Mouse (Mus musculus) right cerebral cortex, adult 18-20 months (tissue): ENCODE measurements at regions not wholly inside any gene's neighbourhood (a gene's known extent, or its start where the extent isn't known, plus 50 kb on each side); places are given as distances from the start of the nearest gene placed in this dataset.
"Not testable (repeated sequence)": the region's sequence is repeated elsewhere in the genome, so short reads cannot be mapped to it uniquely, and the experiment has no call there.

ENCODE experiments used
- DNase-seq: peaks from one replicate; pipeline ENCODE4 v3.0.0; 2022; ENCODE audit warnings: mixed read lengths

DNA sequence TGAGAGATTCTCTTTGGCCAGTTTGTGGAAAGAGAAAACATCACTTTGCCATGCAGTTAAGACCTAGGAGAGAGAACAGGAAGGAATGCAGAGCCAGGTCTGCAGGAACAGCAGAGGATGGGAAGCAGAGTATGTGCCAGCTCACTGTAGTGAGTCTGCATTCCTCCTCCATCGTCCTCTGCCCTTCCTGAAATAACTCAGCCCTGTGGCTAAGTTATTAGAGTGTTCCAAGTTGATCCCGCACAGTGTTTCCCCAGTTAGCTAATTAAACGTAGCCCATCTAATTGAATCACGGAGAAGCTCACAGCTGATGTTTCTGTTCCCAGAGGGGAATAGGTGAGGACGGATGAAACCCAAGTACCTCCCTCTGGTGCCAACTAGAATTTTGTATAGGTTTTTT is 142.3 kb upstream of the Rack1 start:
- DNase-seq: peak; percentile 1

DNA sequence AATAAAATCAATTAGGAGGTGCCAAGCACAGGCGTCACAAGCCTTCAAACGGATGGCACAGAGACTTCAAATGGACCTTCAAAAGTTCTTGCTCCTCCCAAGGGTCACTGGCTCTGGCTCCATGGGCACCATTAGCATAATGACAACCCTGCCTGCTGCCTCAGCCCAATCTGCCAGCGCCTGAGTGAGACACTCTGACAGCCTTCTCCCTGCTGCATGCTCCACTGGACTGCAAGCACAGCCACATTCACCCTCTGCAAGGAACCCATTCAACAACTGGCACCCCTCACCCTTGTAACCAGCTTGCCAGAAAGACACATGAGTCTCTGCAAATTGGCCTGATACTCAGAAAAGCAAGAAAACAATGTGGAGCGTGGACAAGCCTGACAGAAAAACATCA is 138.5 kb upstream of the Rack1 start:
- no peak for DNase-seq

DNA sequence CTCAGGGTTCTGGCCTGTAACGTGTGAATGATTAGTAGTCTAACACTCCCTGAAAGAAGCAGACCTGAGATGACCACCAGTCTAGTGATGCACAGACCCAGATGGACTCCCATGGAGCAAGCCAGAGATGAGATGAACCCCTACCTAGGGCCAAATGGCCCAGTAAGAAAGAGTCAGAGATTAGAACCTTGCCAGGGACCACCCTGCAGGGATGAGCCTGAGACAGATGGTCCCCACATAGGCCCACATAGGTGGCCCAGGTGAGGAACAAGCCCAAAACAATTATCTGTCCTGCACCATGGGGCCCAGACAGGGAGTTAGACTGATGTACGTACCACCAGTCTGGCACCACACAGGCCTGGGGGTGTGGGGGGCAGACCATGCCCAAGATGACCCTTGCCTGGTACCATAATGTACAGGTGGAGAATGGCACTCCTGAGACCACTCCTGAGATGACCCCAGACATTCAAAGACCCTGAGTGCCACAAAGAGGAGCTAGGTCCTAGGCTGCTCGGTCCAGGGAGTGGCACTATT is 115.3 kb upstream of the Rack1 start:
- DNase-seq: no peak

DNA sequence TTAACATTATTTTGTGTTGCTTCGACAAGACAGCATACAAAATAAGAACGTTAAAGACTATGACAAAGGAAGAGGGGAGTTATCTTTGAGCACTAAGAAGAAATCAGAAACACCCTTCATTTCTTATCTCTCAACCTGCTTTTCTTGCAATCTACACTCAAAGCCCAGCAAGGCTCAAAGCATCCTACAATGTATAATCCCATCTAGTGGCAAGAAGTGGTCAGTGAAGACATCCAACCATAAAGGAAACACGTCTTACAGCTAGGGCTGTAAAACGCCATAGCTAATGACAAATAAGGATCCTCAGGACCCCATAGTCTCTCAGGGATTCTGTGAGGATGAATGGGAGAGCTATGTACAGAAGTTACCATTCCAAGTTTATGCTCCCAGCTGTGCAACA is 110.1 kb upstream of the Rack1 start:
- DNase-seq: no peak

DNA sequence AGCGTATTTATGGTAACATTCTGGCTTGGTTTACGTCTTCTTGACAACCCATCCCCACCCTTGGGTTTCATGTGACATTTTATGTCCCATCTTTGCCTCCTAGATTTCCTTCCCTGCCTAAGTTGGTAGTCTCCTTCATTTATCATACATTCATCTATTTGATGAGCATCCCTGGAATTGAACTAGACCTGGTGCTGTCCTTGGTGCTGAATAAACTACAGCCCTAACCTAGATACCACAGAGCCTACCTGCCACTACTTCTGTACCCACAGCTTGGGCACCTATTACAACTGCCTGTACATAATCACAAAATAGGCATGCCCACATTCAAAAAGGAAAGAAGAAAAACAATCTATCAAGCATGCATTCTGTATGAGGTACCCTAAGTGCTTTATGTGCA is 103.8 kb upstream of the Rack1 start:
- no peak for DNase-seq

DNA sequence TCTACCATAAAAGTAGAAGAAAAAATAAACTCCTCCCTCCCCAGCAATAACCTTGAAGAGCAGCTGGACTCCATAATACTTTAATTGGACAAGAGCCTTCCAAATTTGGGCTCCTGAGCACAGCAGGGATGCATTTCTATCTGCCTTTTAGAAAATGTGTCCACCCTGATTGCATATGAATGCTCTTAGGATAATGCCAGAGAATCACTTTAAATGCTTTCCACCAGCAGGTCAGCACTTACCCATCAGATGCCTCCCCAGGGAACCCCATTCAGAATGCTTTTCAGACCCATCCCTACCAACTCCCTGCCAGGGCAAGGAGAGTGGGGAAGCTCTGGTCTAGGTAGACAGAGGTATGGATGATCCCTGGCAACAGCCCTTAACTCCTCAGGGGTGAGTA is 102.9 kb upstream of the Rack1 start:
- DNase-seq: no peak

DNA sequence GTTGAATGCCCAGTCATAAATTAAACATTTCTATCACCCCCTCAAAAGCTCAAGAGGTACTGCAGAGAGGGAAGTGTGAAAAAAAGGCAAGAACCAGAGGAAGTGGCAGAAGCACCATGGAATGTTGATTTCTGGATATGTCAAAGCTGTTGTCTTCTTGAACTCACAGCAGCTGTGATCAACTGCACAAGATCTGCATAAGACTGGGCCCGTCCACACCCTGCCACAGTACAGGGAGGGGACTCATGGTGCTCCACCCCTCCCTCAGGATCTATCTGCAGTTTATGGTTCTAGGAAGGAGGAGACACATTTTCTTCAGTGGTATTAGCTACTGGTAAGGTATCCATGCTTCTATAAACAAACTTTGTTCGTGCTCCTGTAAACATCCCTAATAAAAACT is 92.9 kb upstream of the Rack1 start:
- DNase-seq: no peak

DNA sequence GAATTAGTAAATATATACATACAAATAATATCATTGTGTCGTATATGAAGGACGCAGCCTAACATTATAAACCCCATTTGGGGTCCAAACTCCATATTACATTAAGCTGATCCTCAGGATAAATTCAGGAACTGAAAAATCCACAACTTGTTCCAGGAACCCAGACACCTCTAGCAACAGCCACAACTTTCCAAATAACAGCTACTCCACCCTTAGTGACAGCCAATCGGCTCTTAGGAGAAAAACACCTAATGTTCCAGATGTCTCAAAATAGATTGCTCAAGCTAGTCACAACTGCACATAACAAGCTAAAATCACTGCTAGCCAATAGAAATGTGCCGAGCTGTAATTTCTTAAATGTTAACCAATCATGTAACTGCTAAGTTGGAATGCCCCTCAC is 89.2 kb upstream of the Rack1 start:
- DNase-seq: no peak

DNA sequence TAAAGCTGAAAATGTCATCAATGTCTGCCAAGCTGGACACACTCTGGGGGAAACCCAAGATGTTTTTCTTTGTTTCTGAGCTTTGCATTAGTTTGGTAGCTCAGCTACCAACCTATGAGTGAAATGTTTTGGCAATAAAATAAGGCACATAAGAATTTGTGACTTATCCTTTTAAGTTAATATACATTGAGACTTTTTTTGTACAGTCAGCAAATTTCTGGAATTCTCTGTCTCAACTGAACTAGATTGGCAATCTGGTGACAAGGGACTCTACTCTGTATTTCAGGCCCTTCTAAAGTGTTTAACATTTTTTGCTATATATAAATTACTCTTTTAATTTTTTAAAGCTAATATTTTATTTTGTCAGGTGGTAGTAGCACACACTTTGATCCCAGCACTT is 76.1 kb upstream of the Rack1 start:
- no peak for DNase-seq

DNA sequence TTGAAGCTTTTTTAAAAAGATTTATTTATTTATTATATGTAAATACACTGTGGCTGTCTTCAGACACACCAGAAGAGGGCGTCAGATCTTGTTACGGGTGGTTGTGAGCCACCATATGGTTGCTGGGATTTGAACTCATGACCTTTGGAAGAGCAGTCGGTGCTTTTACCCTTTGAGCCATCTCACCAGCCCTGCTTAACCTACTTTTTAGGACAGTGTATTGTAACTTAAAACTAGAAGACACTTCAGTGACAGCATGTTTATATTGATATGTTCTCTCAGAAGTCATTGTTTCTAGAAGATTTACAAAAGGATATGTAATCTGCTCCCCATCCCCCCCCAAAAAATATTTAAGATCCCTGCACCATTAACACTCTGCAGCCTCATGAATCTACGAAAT is 69.3 kb upstream of the Rack1 start:
- DNase-seq: not testable (repeated sequence)

DNA sequence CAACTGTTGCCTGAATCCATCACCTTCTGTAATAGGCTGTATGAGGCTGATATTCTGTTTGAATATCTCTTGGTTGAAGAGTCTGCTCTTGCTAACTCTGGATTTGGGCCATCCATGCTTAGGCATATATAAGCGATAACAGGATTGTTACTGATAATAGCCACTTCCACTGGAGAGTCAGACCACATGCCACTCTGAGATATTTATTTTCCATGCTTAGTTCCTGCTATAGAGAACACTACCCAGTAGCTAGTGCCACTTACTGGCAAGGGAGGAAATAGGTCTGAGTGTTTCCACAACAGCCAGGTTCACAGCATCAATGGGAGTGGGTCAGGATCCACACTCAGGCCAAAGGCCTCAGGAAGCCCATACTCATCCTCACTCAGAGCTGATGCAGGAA is 53.6 kb upstream of the Rack1 start:
- no peak for DNase-seq

DNA sequence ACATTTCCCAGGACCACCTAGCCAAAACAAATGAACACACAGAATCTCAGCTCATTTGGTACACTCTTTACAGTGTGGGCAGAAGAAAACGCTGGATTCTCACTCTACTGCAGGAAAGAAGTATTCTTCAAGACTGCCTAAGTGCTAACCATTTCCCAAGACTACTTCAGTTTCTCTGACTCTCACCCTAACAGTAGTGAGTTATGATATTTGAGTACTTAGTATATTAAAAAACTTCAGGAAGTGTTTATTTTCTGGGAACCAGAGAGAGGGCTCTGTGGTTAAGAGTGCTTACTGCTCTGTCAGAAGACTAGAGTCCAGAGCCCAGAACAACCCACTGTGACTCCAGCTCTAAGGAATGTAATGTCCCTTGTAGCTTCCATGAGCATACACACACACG is 52.1 kb upstream of the Rack1 start:
- DNase-seq: no peak
